Mouse (Mus musculus) liver, postnatal 0 days (tissue): ENCODE measurements around the gene Myo1d. TPM values are rescaled to one million over a fixed set of nuclear protein-coding genes. Genes with fewer than 3 reads are reported as not detected.

Experiments
- ATAC-seq: fragments of 200-750 bp; cut with Nextera tagmentation; 2 replicates; pipeline ENCODE4 v1.8.0; 2017; ENCODE audit warnings: mild to moderate bottlenecking, moderate library complexity
- DNase-seq: peaks from one replicate; pipeline ENCODE4 v3.0.0-alpha.2; 2016
- H3K27ac ChIP-seq: fragments of 300-500 bp; sonication (generic); 2 replicates; pipeline ENCODE4 v1.5.1; 2014; ENCODE audit warnings: antibody characterized with exemption, moderate library complexity, mild to moderate bottlenecking, low read depth
- H3K27me3 ChIP-seq: fragments of 300-500 bp; sonication (generic); 2 replicates; pipeline ENCODE4 v1.6.1; 2014; ENCODE audit warnings: low read length, control low read depth, mixed read lengths; ENCODE audit not compliant: insufficient read depth
- H3K36me3 ChIP-seq: fragments of 300-500 bp; sonication (generic); replicated peaks from 2 replicates; pipeline ENCODE4 v1.6.1; 2014; ENCODE audit warnings: mild to moderate bottlenecking, control low read depth, low read length, moderate library complexity, mixed read lengths; ENCODE audit not compliant: insufficient read depth
- H3K4me1 ChIP-seq: fragments of 300-500 bp; sonication (generic); 2 replicates; pipeline ENCODE4 v1.6.1; 2014; ENCODE audit warnings: antibody characterized with exemption, mild to moderate bottlenecking, control low read depth; ENCODE audit not compliant: insufficient read depth
- H3K4me2 ChIP-seq: fragments of 300-500 bp; sonication (generic); 2 replicates; pipeline ENCODE4 v1.6.1; 2014; ENCODE audit warnings: low read depth, mild to moderate bottlenecking, low read length, moderate library complexity, mixed read lengths
- H3K4me3 ChIP-seq: fragments of 300-500 bp; sonication (generic); 2 replicates; pipeline ENCODE4 v1.5.1; 2014; ENCODE audit warnings: low read depth, low read length
- H3K9ac ChIP-seq: fragments of 300-500 bp; sonication (generic); replicated peaks from 2 replicates; pipeline ENCODE4 v1.6.1; 2014; ENCODE audit warnings: mild to moderate bottlenecking, moderate library complexity
- H3K9me3 ChIP-seq: fragments of 300-500 bp; sonication (generic); 2 replicates; pipeline ENCODE4 v1.6.1; 2016; ENCODE audit warnings: mild to moderate bottlenecking, control low read depth, low read length, mixed read lengths
- CTCF ChIP-seq: sonication (generic); IDR thresholded peaks from 2 replicates; pipeline ENCODE4 v1.5.1; 2016; ENCODE audit warnings: antibody characterized with exemption, low read depth
- EP300 ChIP-seq: IDR thresholded peaks from 2 replicates; pipeline ENCODE4 v1.6.1; 2016; ENCODE audit warnings: antibody characterized with exemption, low read depth, mild to moderate bottlenecking
- WGBS: fragments of 180-500 bp; shearing (Covaris S2); extraction: QIAGEN DNeasy Blood & Tissue Kit; methylation state at CpG from one replicate; pipeline ENCODE4 v1.1.7; 2014; ENCODE audit not compliant: insufficient replicate concordance; 5-methylcytosine and 5-hydroxymethylcytosine counted together
- polyA plus RNA-seq: library from polyadenylated mRNA; unstranded; fragments of >200 nt; fragmentation: Nextera tagmentation; extraction: Ambion mirVana; gene quantifications from 2 replicates; pipeline ENCODE4 v1.2.1, GENCODE M21; 2015

The Myo1d gene
- polyA plus RNA-seq, 1 experiment from 2014 or later = 4.6 TPM

- Histone ChIP-seq H3K27ac (no peak overlapping the region), H3K9me3 (no peaks in the 10 kb centered on the region), H3K9ac (no peak overlapping the region), H3K4me2 (no peak overlapping the region), H3K27me3 (no peaks in the 10 kb centered on the region), H3K4me1 (no peaks in the 10 kb centered on the region), H3K36me3 (0 out of 2 replicates have a peak, but pooled peaks cover 2% of the 10 kb centered on the region), H3K4me3 (no peak overlapping the region)
- DNase-seq (no peak), ATAC-seq (no peak)
- TF ChIP-seq EP300 (no peak), CTCF (no peak)
- 73% methylated on average over 4 of the region's 4 CpGs for WGBS
These were observed 109.9 kb downstream of the Myo1d start for GRCm38 (mm10) chr11:80669934-80670333.

GRCm38 (mm10) chr11:80666211-80666610, 113.6 kb downstream of the Myo1d start:
- Histone ChIP-seq H3K4me1 (no peaks in the 10 kb centered on the region), H3K27ac (no peak overlapping the region), H3K9me3 (no peaks in the 10 kb centered on the region), H3K27me3 (no peaks in the 10 kb centered on the region), H3K36me3 (0 out of 2 replicates have a peak, but pooled peaks cover 2% of the 10 kb centered on the region), H3K4me3 (no peak overlapping the region), H3K9ac (no peak overlapping the region), H3K4me2 (no peak overlapping the region)
- TF ChIP-seq EP300 (no peak), CTCF (no peak)
- 85% methylated on average over 8 of the region's 8 CpGs for WGBS
- DNase-seq (no peak), ATAC-seq (no peak)

DNA sequence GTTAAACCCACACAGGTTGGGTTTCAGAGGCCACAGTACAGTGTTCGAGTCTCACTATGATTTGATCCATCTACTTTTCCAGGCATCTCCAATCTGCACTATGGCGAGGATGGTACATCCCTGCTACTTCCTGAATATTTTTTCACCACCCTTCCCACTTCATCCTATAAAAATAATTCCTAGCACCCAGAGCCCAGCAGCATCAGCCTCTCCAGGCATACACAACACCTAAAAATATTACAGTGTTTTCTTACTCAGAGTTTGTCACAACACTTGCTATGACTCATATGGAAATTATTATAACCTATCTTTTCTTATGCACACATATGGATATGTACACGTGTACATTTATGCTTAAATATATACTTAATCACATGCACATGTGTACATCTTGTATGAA, 115.6 kb downstream of the Myo1d start:
- whole genome bisulfite sequencing = 75% methylated on average over 3 of the region's 3 CpGs

GRCm38 (mm10) chr11:80645111-80645510, 134.7 kb downstream of the Myo1d start:
- Histone ChIP-seq H3K27me3 (no peaks in the 10 kb centered on the region), H3K4me1 (no peaks in the 10 kb centered on the region), H3K36me3 (no peaks in the 10 kb centered on the region), H3K9ac (no peak overlapping the region), H3K27ac (no peak overlapping the region), H3K4me3 (no peak overlapping the region), H3K9me3 (no peaks in the 10 kb centered on the region), H3K4me2 (no peak overlapping the region)
- WGBS = 76% methylated on average over 5 of the region's 5 CpGs
- no peak for TF ChIP-seq EP300
- DNase-seq (no peak), ATAC-seq (no peak)

More for the DNA sequence above, 115.6 kb downstream of the Myo1d start:
- ATAC-seq (no peak), DNase-seq (no peak)
- no peaks in the 10 kb centered on the region for H3K4me1 ChIP-seq
- no peak overlapping the region for H3K9ac ChIP-seq
- no peak overlapping the region for H3K4me2 ChIP-seq
- H3K27me3 ChIP-seq = no peaks in the 10 kb centered on the region
- H3K9me3 ChIP-seq = no peaks in the 10 kb centered on the region
- no peak overlapping the region for H3K4me3 ChIP-seq
- H3K27ac ChIP-seq = no peak overlapping the region
- H3K36me3 ChIP-seq = no peaks in the 10 kb centered on the region
- TF ChIP-seq CTCF (no peak), EP300 (no peak)

- H3K36me3 ChIP-seq = no peaks in the 10 kb centered on the region
- no peak overlapping the region for H3K4me3 ChIP-seq
- no peak overlapping the region for H3K9ac ChIP-seq
- H3K27me3 ChIP-seq = no peaks in the 10 kb centered on the region
- H3K9me3 ChIP-seq = no peaks in the 10 kb centered on the region
- 80% methylated on average over 10 of the region's 10 CpGs for WGBS
- H3K27ac ChIP-seq = no peak overlapping the region
- H3K4me2 ChIP-seq = no peak overlapping the region
- H3K4me1 ChIP-seq = no peaks in the 10 kb centered on the region
- ATAC-seq (no peak), DNase-seq (no peak)
- no peak for TF ChIP-seq EP300
- no peak for TF ChIP-seq CTCF
These were observed 150.6 kb downstream of the Myo1d start for GRCm38 (mm10) chr11:80628992-80629865.

GRCm38 (mm10) chr11:80628581-80628980, 151.2 kb downstream of the Myo1d start:
- Histone ChIP-seq H3K4me3 (no peak overlapping the region), H3K36me3 (no peaks in the 10 kb centered on the region), H3K27ac (no peak overlapping the region), H3K4me2 (no peak overlapping the region), H3K27me3 (no peaks in the 10 kb centered on the region), H3K9me3 (no peaks in the 10 kb centered on the region), H3K4me1 (no peaks in the 10 kb centered on the region), H3K9ac (no peak overlapping the region)
- TF ChIP-seq CTCF (no peak), EP300 (no peak)
- ATAC-seq (no peak), DNase-seq (no peak)
- WGBS = 83% methylated on average over 4 of the region's 4 CpGs
